Mouse (Mus musculus) heart, embryonic 13.5 days (tissue): ENCODE results near the gene Vmn2r46. TPM values are rescaled to one million over a fixed set of nuclear protein-coding genes. Genes with fewer than 3 reads are reported as not detected.
"Not testable (repeated sequence)": the region's sequence is repeated elsewhere in the genome, so short reads cannot be mapped to it uniquely, and the experiment has no call there.

Source experiments
- ATAC-seq: fragments of 200-750 bp; cut with Nextera tagmentation; 2 replicates; pipeline ENCODE4 v1.8.0; 2017; ENCODE audit warnings: moderate TSS enrichment; ENCODE audit not compliant: insufficient number of reproducible peaks, low FRiP score, low TSS enrichment; ENCODE audit errors: extremely low read depth
- H3K27ac ChIP-seq: fragments of 300-500 bp; sonication (generic); replicated peaks from 2 replicates; pipeline ENCODE4 v1.5.1; 2015; ENCODE audit warnings: moderate library complexity, mild to moderate bottlenecking, inconsistent platforms
- H3K27me3 ChIP-seq: fragments of 300-500 bp; sonication (generic); replicated peaks from 2 replicates; pipeline ENCODE4 v1.6.1; 2015; ENCODE audit warnings: mild to moderate bottlenecking, inconsistent platforms
- H3K36me3 ChIP-seq: fragments of 300-500 bp; sonication (generic); 2 replicates; pipeline ENCODE4 v1.6.1; 2015; ENCODE audit warnings: mild to moderate bottlenecking, inconsistent platforms
- H3K4me1 ChIP-seq: fragments of 300-500 bp; sonication (generic); 2 replicates; pipeline ENCODE4 v1.6.1; 2015; ENCODE audit warnings: inconsistent platforms
- H3K4me2 ChIP-seq: fragments of 300-500 bp; sonication (generic); 2 replicates; pipeline ENCODE4 v1.6.1; 2015; ENCODE audit warnings: inconsistent platforms, mild to moderate bottlenecking, moderate library complexity
- H3K4me3 ChIP-seq: fragments of 300-500 bp; sonication (generic); 2 replicates; pipeline ENCODE4 v1.5.1; 2015; ENCODE audit warnings: moderate library complexity, mild to moderate bottlenecking, inconsistent platforms
- H3K9ac ChIP-seq: fragments of 300-500 bp; sonication (generic); 2 replicates; pipeline ENCODE4 v1.6.1; 2015; ENCODE audit warnings: inconsistent platforms, mild to moderate bottlenecking, moderate library complexity
- H3K9me3 ChIP-seq: fragments of 300-500 bp; sonication (generic); 2 replicates; pipeline ENCODE4 v1.6.1; 2016; ENCODE audit warnings: inconsistent platforms
- WGBS: fragments of 180-500 bp; shearing (Covaris S2); methylation state at CpG from one replicate; pipeline ENCODE4 v1.1.7; 2015; ENCODE audit warnings: mixed read lengths; 5-methylcytosine and 5-hydroxymethylcytosine counted together
- polyA plus RNA-seq: library from polyadenylated mRNA; unstranded; fragments of >200 nt; fragmentation: Nextera tagmentation; extraction: Ambion mirVana; gene quantifications from 2 replicates; pipeline ENCODE4 v1.2.1, GENCODE M21; 2015

Gene Vmn2r46
- not detected in 2 replicates for polyA plus RNA-seq

DNA sequence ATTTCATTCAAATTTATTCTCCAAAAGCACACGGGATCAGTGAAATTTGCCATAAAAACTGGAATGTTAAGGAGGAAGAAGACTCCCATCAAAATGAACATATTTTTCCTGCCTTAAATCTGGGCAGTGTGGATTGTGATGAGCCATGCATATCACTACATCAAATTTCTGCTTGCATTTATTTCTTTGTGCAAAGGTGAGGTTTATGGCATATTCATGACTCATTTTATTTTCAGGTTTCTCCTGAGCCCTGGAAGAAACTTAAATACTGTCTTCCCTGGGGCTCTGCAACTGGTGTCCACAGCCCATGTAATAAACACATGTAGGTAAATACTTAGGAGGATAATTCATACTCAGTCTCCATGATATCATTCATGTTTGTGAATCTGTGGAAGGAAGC, at the start of gene Vmn2r46:
Vmn2r46 (minus strand) TSS at position 101 of the 400 bp plus-strand sequence.
- not testable (repeated sequence) for H3K4me2 ChIP-seq, H3K4me1 ChIP-seq, H3K9me3 ChIP-seq, H3K27ac ChIP-seq, H3K36me3 ChIP-seq, ATAC-seq, H3K4me3 ChIP-seq, H3K9ac ChIP-seq, H3K27me3 ChIP-seq
- no CpG with 5 or more reads among the region's 1 CpGs for WGBS

Other genes with a start within 250 kb of the Vmn2r46 start
- gene Vmn2r47, start 70.8 kb upstream of the Vmn2r46 start, polyA plus RNA-seq: not detected in 2 replicates
- not detected in 2 replicates for gene Vmn2r48, start 183.0 kb upstream of the Vmn2r46 start, polyA plus RNA-seq
- not detected in 2 replicates for gene Vmn2r49, start 221.7 kb upstream of the Vmn2r46 start, polyA plus RNA-seq